Mouse (Mus musculus): ENCODE measurements at regions not wholly inside any gene's neighbourhood (a gene's known extent, or its start where the extent isn't known, plus 50 kb on each side); places are given as distances from the start of the nearest gene placed in this dataset.

GRCm38 (mm10) chr13:16341727-16342126 lies 330.1 kb downstream of the Inhba start:
- no peak for TF ChIP-seq CTCF (IDR thresholded peaks at IDR 0.05; ENCODE audit: control insufficient read depth, insufficient read depth, insufficient replicate concordance, low read depth, low read length)
- no peak for TF ChIP-seq POLR2A (IDR thresholded peaks at IDR 0.05; ENCODE audit: control insufficient read depth, low read depth, low read length)

Data from testis, adult 2 months (tissue).